Mouse (Mus musculus) stomach, postnatal 0 days (tissue): Measurements from ENCODE around the gene Sqstm1.

Source experiments
- CTCF ChIP-seq: IDR thresholded peaks from 2 replicates; pipeline ENCODE4 v1.5.1; 2016; ENCODE audit warnings: antibody characterized with exemption, low read depth, mild to moderate bottlenecking, moderate library complexity
- EP300 ChIP-seq: optimal IDR thresholded peaks from 2 replicates; pipeline ENCODE3; 2016; ENCODE audit warnings: antibody characterized with exemption

DNA sequence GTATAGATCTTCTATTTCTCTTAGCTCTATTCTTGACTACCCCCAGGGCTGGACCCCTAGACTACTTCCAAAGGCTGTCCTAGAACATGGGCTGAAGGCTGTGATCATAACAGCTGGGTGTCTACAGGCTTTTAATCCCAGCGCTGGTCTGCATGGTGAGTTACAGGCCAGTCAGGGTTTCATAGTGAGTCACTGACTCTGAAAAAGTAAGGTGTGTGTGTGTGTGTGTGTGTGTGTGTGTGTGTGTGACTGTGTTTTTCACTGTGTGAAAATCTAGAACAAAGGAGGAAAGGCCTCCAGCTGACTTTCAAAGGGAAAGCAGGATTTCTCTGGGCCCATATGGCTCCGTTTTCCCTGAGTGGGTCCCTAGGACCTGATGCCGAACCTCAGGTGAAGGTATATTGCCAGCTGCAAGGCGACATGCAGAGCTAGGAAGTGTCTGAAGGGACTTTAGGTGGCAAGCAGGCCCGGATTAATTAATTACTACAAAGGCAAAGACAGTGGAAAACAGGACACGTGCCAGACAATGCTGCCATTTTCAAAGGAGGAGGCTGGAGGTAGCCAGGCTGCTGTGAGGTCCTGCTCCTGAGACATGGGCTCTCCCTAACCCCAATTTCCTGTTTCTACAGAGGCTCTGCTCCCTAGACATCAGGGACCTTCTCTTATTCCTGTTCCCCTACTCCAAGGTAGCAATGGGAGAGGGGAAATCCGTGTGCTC is 12.1 kb upstream of the Sqstm1 start:
- TF ChIP-seq CTCF (no peak), EP300 (no peak)
